Mouse (Mus musculus) CH12.LX (cell line): ENCODE data around the gene Bicdl1. TPM values are rescaled to one million over a fixed set of nuclear protein-coding genes. Genes with fewer than 3 reads are reported as not detected.

Source experiments
- DNase-seq: peaks from one replicate; pipeline ENCODE4 v3.0.0-alpha.2; 2013; ENCODE audit errors: extremely low read depth
- H3K27ac ChIP-seq: 2 replicates; pipeline ENCODE4 v1.5.1; 2012; ENCODE audit warnings: low read depth, mild to moderate bottlenecking, control low read depth, moderate library complexity; ENCODE audit not compliant: insufficient read depth
- H3K27me3 ChIP-seq: replicated peaks from 2 replicates; pipeline ENCODE3; 2012; ENCODE audit warnings: inconsistent platforms
- H3K36me3 ChIP-seq, 2 experiments: replicated peaks in 1 of 2; 2 replicates each; pipeline versions ENCODE3 to v1.6.1; 2012; ENCODE audit warnings: inconsistent platforms in 1 of 2, low read length in 1 of 2, mild to moderate bottlenecking in 1 of 2, mixed read lengths in 1 of 2, moderate library complexity in 1 of 2; ENCODE audit not compliant: control insufficient read depth in 1 of 2, insufficient read depth in 1 of 2
- H3K4me1 ChIP-seq, 2 experiments: 2 replicates each; pipeline ENCODE4 v1.6.1; 2012; ENCODE audit warnings: inconsistent platforms in 1 of 2, moderate library complexity in 1 of 2; ENCODE audit not compliant: insufficient read depth in 2 of 2, control insufficient read depth in 1 of 2
- H3K4me2 ChIP-seq: 2 replicates; pipeline ENCODE4 v1.6.1; 2012; ENCODE audit warnings: low read depth, mild to moderate bottlenecking, control low read depth; ENCODE audit not compliant: poor library complexity, insufficient read depth, severe bottlenecking
- H3K4me3 ChIP-seq, 3 experiments: fragments of 150-350 bp in 1 of 3; sonication (generic) in 1 of 3; replicated peaks in 1 of 3; 2 replicates each; pipeline versions ENCODE3 to v1.5.1; 2011 to 2012; ENCODE audit warnings: low read depth in 2 of 3, low read length in 2 of 3, mild to moderate bottlenecking in 2 of 3, moderate library complexity in 2 of 3, control low read depth in 1 of 3, improper control_type of control experiment in 1 of 3, inconsistent platforms in 1 of 3, mixed read lengths in 1 of 3; ENCODE audit not compliant: poor library complexity in 1 of 3
- H3K79me2 ChIP-seq: replicated peaks from 2 replicates; pipeline ENCODE4 v1.6.1; 2012; ENCODE audit warnings: mild to moderate bottlenecking, moderate library complexity; ENCODE audit not compliant: control insufficient read depth, poor library complexity, insufficient read depth, severe bottlenecking; ENCODE audit errors: extremely low read depth
- H3K9ac ChIP-seq: 2 replicates; pipeline ENCODE4 v1.6.1; 2012; ENCODE audit warnings: low read depth, mild to moderate bottlenecking, control low read depth, moderate library complexity; ENCODE audit not compliant: insufficient read depth
- H3K9me3 ChIP-seq: replicated peaks from 2 replicates; pipeline ENCODE3; 2012; ENCODE audit warnings: low read length, inconsistent platforms, mixed read lengths
- BHLHE40 ChIP-seq: IDR thresholded peaks from 2 replicates; pipeline ENCODE4 v1.6.1; 2011; ENCODE audit warnings: mild to moderate bottlenecking, low read depth, low read length, improper control_type of control experiment
- CHD2 ChIP-seq: IDR thresholded peaks from 2 replicates; pipeline ENCODE4 v1.6.1; 2011; ENCODE audit warnings: low read length, improper control_type of control experiment
- CTCF ChIP-seq, 2 experiments: IDR thresholded peaks in 1 of 2; conservative IDR thresholded peaks in 1 of 2; 2 replicates each; pipeline ENCODE4 v1.5.1; 2011 to 2012; ENCODE audit warnings: low read depth in 2 of 2, low read length in 2 of 2, improper control_type of control experiment in 1 of 2, inconsistent platforms in 1 of 2, mild to moderate bottlenecking in 1 of 2, moderate library complexity in 1 of 2
- ELF1 ChIP-seq: IDR thresholded peaks from 2 replicates; pipeline ENCODE4 v1.6.1; 2014; ENCODE audit warnings: low read depth, mild to moderate bottlenecking, inconsistent platforms, low read length, improper control_type of control experiment
- ETS1 ChIP-seq: conservative IDR thresholded peaks from 2 replicates; pipeline ENCODE4 v1.6.1; 2012; ENCODE audit warnings: low read depth, mild to moderate bottlenecking, inconsistent platforms, low read length, improper control_type of control experiment, moderate library complexity
- GABPA ChIP-seq: IDR thresholded peaks from 2 replicates; pipeline ENCODE4 v1.6.1; 2012; ENCODE audit warnings: low read depth, low read length, improper control_type of control experiment, inconsistent platforms; ENCODE audit not compliant: insufficient replicate concordance
- JUND ChIP-seq: conservative IDR thresholded peaks from 2 replicates; pipeline ENCODE4 v1.6.1; 2011; ENCODE audit warnings: low read depth, low read length, improper control_type of control experiment
- MAFK ChIP-seq: IDR thresholded peaks from 2 replicates; pipeline ENCODE4 v1.6.1; 2011; ENCODE audit warnings: low read length, improper control_type of control experiment; ENCODE audit not compliant: insufficient replicate concordance
- MAX ChIP-seq: IDR thresholded peaks from 2 replicates; pipeline ENCODE4 v1.6.1; 2011; ENCODE audit warnings: low read length, improper control_type of control experiment
- MAZ ChIP-seq: IDR thresholded peaks from 2 replicates; pipeline ENCODE4 v1.6.1; 2012; ENCODE audit warnings: low read depth, mild to moderate bottlenecking, inconsistent platforms, low read length, improper control_type of control experiment, moderate library complexity
- MEF2A ChIP-seq: IDR thresholded peaks from 2 replicates; pipeline ENCODE4 v1.6.1; 2014; ENCODE audit warnings: low read depth, mild to moderate bottlenecking, inconsistent platforms, low read length, improper control_type of control experiment, borderline replicate concordance
- MXI1 ChIP-seq: IDR thresholded peaks from 2 replicates; pipeline ENCODE4 v1.6.1; 2011; ENCODE audit warnings: mild to moderate bottlenecking, low read depth, low read length, improper control_type of control experiment
- MYC ChIP-seq: IDR thresholded peaks from 2 replicates; pipeline ENCODE4 v1.6.1; 2011; ENCODE audit warnings: low read depth, mild to moderate bottlenecking, improper control_type of control experiment, low read length
- NRF1 ChIP-seq: IDR thresholded peaks from 2 replicates; pipeline ENCODE4 v1.6.1; 2014; ENCODE audit warnings: low read depth, mild to moderate bottlenecking, inconsistent platforms, low read length, improper control_type of control experiment, moderate library complexity
- POLR2A ChIP-seq: IDR thresholded peaks from 2 replicates; pipeline ENCODE4 v1.6.1; 2011; ENCODE audit warnings: low read depth, mild to moderate bottlenecking, improper control_type of control experiment, low read length
- POLR2AphosphoS2 ChIP-seq: IDR thresholded peaks from 2 replicates; pipeline ENCODE4 v1.6.1; 2011; ENCODE audit warnings: low read depth, low read length, improper control_type of control experiment
- RAD21 ChIP-seq: IDR thresholded peaks from 2 replicates; pipeline ENCODE4 v1.6.1; 2011; ENCODE audit warnings: low read depth, mild to moderate bottlenecking, low read length, improper control_type of control experiment, moderate library complexity
- RCOR1 ChIP-seq: conservative IDR thresholded peaks from 2 replicates; pipeline ENCODE4 v1.6.1; 2012; ENCODE audit warnings: low read depth, mild to moderate bottlenecking, inconsistent platforms, low read length, improper control_type of control experiment
- SIN3A ChIP-seq: IDR thresholded peaks from 2 replicates; pipeline ENCODE4 v1.6.1; 2012; ENCODE audit warnings: low read length, improper control_type of control experiment, inconsistent platforms
- SMC3 ChIP-seq: IDR thresholded peaks from 2 replicates; pipeline ENCODE4 v1.6.1; 2011; ENCODE audit warnings: low read depth, low read length, improper control_type of control experiment
- TCF12 ChIP-seq: IDR thresholded peaks from 2 replicates; pipeline ENCODE4 v1.6.1; 2014; ENCODE audit warnings: low read depth, mild to moderate bottlenecking, inconsistent platforms, low read length, improper control_type of control experiment
- UBTF ChIP-seq: IDR thresholded peaks from 2 replicates; pipeline ENCODE4 v1.6.1; 2012; ENCODE audit warnings: low read depth, mild to moderate bottlenecking, inconsistent platforms, low read length, improper control_type of control experiment, moderate library complexity
- USF1 ChIP-seq: IDR thresholded peaks from 2 replicates; pipeline ENCODE4 v1.6.1; 2014; ENCODE audit warnings: low read depth, mild to moderate bottlenecking, inconsistent platforms, low read length, improper control_type of control experiment
- ZKSCAN1 ChIP-seq: IDR thresholded peaks from 2 replicates; pipeline ENCODE4 v1.6.1; 2012; ENCODE audit warnings: low read depth, inconsistent platforms, low read length, improper control_type of control experiment, borderline replicate concordance
- ZMIZ1 ChIP-seq: IDR thresholded peaks from 2 replicates; pipeline ENCODE4 v1.6.1; 2012; ENCODE audit warnings: low read depth, mild to moderate bottlenecking, inconsistent platforms, low read length, improper control_type of control experiment
- ZNF384 ChIP-seq: IDR thresholded peaks from 2 replicates; pipeline ENCODE4 v1.6.1; 2012; ENCODE audit warnings: low read depth, low read length, improper control_type of control experiment, inconsistent platforms
- dilution Hi-C: fragments of 300-500 bp; cut with MboI; formaldehyde crosslinking; loops from 2 replicates; pipeline ENCODE4 v1.14.3; 2020; ENCODE audit warnings: low sequenced_read_pairs; ENCODE audit not compliant: extremely low pct_unique_long_range_greater_than_20kb, extremely low pct_ligation_motif_present
- in situ Hi-C: fragments of 300-500 bp; cut with MboI; formaldehyde crosslinking; loops from 3 replicates; pipeline ENCODE4 v1.14.3; 2019; ENCODE audit warnings: low sequenced_read_pairs, low pct_ligation_motif_present, low pct_unique_long_range_greater_than_20kb, mixed read lengths
- polyA plus RNA-seq: library from polyadenylated mRNA; unstranded; fragments of >175 nt; gene quantifications from 2 replicates; pipeline ENCODE4 v1.2.1, GENCODE M21; 2012; ENCODE audit warnings: low read depth; ENCODE audit not compliant: insufficient read length
- total RNA-seq, 2 experiments: library from RNA; depleted of rRNA; stranded (reverse); fragments of 300-350 nt in 1 of 2; fragments of >200 nt in 1 of 2; gene quantifications; 2 replicates each; pipeline ENCODE4 v1.2.3; 2012 to 2014

Gene Bicdl1
- total and polyA plus RNA-seq, 3 experiments: 1.9 to 3.5 (median 2.3) TPM

- Histone ChIP-seq H3K9me3 (no peaks in the 10 kb centered on the region), H3K9ac (no peak overlapping the region), H3K27ac (no peak overlapping the region), H3K4me3 (no peak overlapping the region), H3K4me1 (peaks cover 6 to 13% of the 10 kb centered on the region in 2 experiments), H3K79me2 (no peaks in the 10 kb centered on the region), H3K27me3 (no peaks in the 10 kb centered on the region), H3K36me3 (peaks cover 39 to 71% of the 10 kb centered on the region in 2 experiments), H3K4me2 (no peak overlapping the region)
- in situ Hi-C loops (no loop called here), dilution Hi-C loops (no loop called here)
- TF ChIP-seq ZNF384: no peak
- no peak for TF ChIP-seq GABPA
- no peak for TF ChIP-seq RAD21
- TF ChIP-seq MEF2A: no peak
- TF ChIP-seq RCOR1: no peak
- no peak for DNase-seq
These were observed 82.5 kb downstream of the Bicdl1 start for GRCm38 (mm10) chr5:115648876-115649275.

- Histone ChIP-seq H3K4me3 (no peak overlapping the region), H3K4me2 (no peak overlapping the region), H3K9ac (no peak overlapping the region), H3K27ac (no peak overlapping the region), H3K79me2 (no peaks in the 10 kb centered on the region; the same call in 1 of the 2 replicates), H3K9me3 (no peaks in the 10 kb centered on the region), H3K27me3 (no peaks in the 10 kb centered on the region), H3K4me1 (no peaks in the 10 kb centered on the region), H3K36me3 (peaks cover 76 to 96% of the 10 kb centered on the region in 2 experiments)
- peak; percentile 22 for TF ChIP-seq RAD21
- peak; percentile 23; the same call in 1 of the 2 replicates for TF ChIP-seq SMC3
- no peak for TF ChIP-seq POLR2AphosphoS2
- peak in 1 of 2 experiments; percentile 24; a peak in 1 of 4 replicates for TF ChIP-seq CTCF (conservative IDR thresholded peaks at IDR 0.05 in 1 of 2, IDR thresholded peaks at IDR 0.05 in 1 of 2; ENCODE audit: low read depth in 2 of 2, low read length in 2 of 2)
- no peak for DNase-seq
- in situ Hi-C loops (no loop called here), dilution Hi-C loops (no loop called here)
These were observed 87.2 kb downstream of the Bicdl1 start for GRCm38 (mm10) chr5:115644192-115644591.

GRCm38 (mm10) chr5:115635536-115635935 lies 95.9 kb downstream of the Bicdl1 start:
- Histone ChIP-seq H3K4me2 (peak overlapping the region; percentile 66), H3K27me3 (no peaks in the 10 kb centered on the region), H3K4me3 (peak overlapping the region; percentile 5 to 33 (median 23))
- TF ChIP-seq TCF12 (0 out of 2 replicates have a peak, but pooled peaks have one; percentile 30), ZMIZ1 (no peak), BHLHE40 (0 out of 2 replicates have a peak, but pooled peaks have one; percentile 13), MAX (peak; percentile 41), MYC (peak; percentile 84; the same call in 1 of the 2 replicates), ZKSCAN1 (no peak), NRF1 (0 out of 2 replicates have a peak, but pooled peaks have one; percentile 25), MXI1 (peak; percentile 41; the same call in 1 of the 2 replicates), RAD21 (no peak), MAZ (no peak), ETS1 (0 out of 2 replicates have a peak, but pooled peaks have one; percentile 7), CTCF (conservative IDR thresholded peaks at IDR 0.05 in 1 of 2, IDR thresholded peaks at IDR 0.05 in 1 of 2; ENCODE audit: low read depth in 2 of 2, low read length in 2 of 2) (no peak), UBTF (peak; percentile 89), MAFK (peak; percentile 67; the same call in 1 of the 2 replicates), POLR2A (peak; percentile 31; the same call in 1 of the 2 replicates), SIN3A (peak; percentile 41; the same call in 1 of the 2 replicates), USF1 (no peak), JUND (no peak), ELF1 (peak; percentile 78), CHD2 (no peak)

More at GRCm38 (mm10) chr5:115635536-115635935, 95.9 kb downstream of the Bicdl1 start:
- Histone ChIP-seq H3K27ac (peak overlapping the region; percentile 61), H3K9ac (no peak overlapping the region), H3K36me3 (peaks cover 30 to 48% of the 10 kb centered on the region in 2 experiments), H3K4me1 (peaks cover 24 to 57% of the 10 kb centered on the region in 2 experiments), H3K79me2 (peaks cover 56% of the 10 kb centered on the region), H3K9me3 (no peaks in the 10 kb centered on the region)
- dilution Hi-C loops (no loop called here), in situ Hi-C loops (no loop called here)
- DNase-seq: peak; percentile 85
